Mouse (Mus musculus): ENCODE results near the gene Dmrta2. TPM values are rescaled to one million over a fixed set of nuclear protein-coding genes. Genes with fewer than 3 reads are reported as not detected.

Dmrta2 gene
- polyA plus RNA-seq, 1 experiment = 0.13 TPM

- no peak for DNase-seq
- no peak overlapping the region for H3K27ac ChIP-seq (ENCODE audit: insufficient read depth, low read depth, low read length)
- TF ChIP-seq CTCF (conservative IDR thresholded peaks at IDR 0.05; ENCODE audit: insufficient read depth, insufficient read length, low read depth, low read length) = no peak
- no peak for TF ChIP-seq POLR2A (IDR thresholded peaks at IDR 0.05; ENCODE audit: low read depth, low read length)
- H3K27me3 ChIP-seq (replicated peaks; ENCODE audit: control insufficient read depth, insufficient read depth, low read length) = peaks cover 11% of the 10 kb centered on the region
- WGBS = 3% methylated on average over 33 of the region's 33 CpGs
- no peaks in the 10 kb centered on the region for H3K4me1 ChIP-seq (ENCODE audit: control insufficient read depth, insufficient read depth, low read length)
- H3K36me3 ChIP-seq (ENCODE audit: control insufficient read depth, insufficient read depth, low read length) = no peaks in the 10 kb centered on the region
- H3K4me3 ChIP-seq (ENCODE audit: insufficient read depth, low read depth, low read length) = no peak overlapping the region
Measured at GRCm38 (mm10) chr4:109974655-109975380, 3.0 kb upstream of the Dmrta2 start.

GRCm38 (mm10) chr4:109975381-109976240, 2.2 kb upstream of the Dmrta2 start:
- Histone ChIP-seq H3K27ac (ENCODE audit: insufficient read depth, low read depth, low read length) (no peak overlapping the region), H3K4me1 (ENCODE audit: control insufficient read depth, insufficient read depth, low read length) (no peaks in the 10 kb centered on the region), H3K36me3 (ENCODE audit: control insufficient read depth, insufficient read depth, low read length) (no peaks in the 10 kb centered on the region), H3K27me3 (replicated peaks; ENCODE audit: control insufficient read depth, insufficient read depth, low read length) (peaks cover 16% of the 10 kb centered on the region), H3K4me3 (ENCODE audit: insufficient read depth, low read depth, low read length) (no peak overlapping the region)
- TF ChIP-seq CTCF (conservative IDR thresholded peaks at IDR 0.05; ENCODE audit: insufficient read depth, insufficient read length, low read depth, low read length) (no peak), POLR2A (IDR thresholded peaks at IDR 0.05; ENCODE audit: low read depth, low read length) (no peak)
- 13% methylated on average over 25 of the region's 25 CpGs for WGBS
- no peak for DNase-seq

- Histone ChIP-seq H3K27me3 (replicated peaks; ENCODE audit: control insufficient read depth, insufficient read depth, low read length) (peaks cover 20% of the 10 kb centered on the region), H3K27ac (ENCODE audit: insufficient read depth, low read depth, low read length) (no peak overlapping the region), H3K4me3 (ENCODE audit: insufficient read depth, low read depth, low read length) (no peak overlapping the region), H3K4me1 (ENCODE audit: control insufficient read depth, insufficient read depth, low read length) (no peaks in the 10 kb centered on the region), H3K36me3 (ENCODE audit: control insufficient read depth, insufficient read depth, low read length) (no peaks in the 10 kb centered on the region)
- DNase-seq = no peak
- 8% methylated on average over 34 of the region's 34 CpGs for WGBS
- TF ChIP-seq POLR2A (IDR thresholded peaks at IDR 0.05; ENCODE audit: low read depth, low read length) (no peak), CTCF (conservative IDR thresholded peaks at IDR 0.05; ENCODE audit: insufficient read depth, insufficient read length, low read depth, low read length) (no peak)
Measured at GRCm38 (mm10) chr4:109976273-109977147, 1.3 kb upstream of the Dmrta2 start.

- H3K4me3 ChIP-seq (ENCODE audit: insufficient read depth, low read depth, low read length) = no peak overlapping the region
- no peaks in the 10 kb centered on the region for H3K4me1 ChIP-seq (ENCODE audit: control insufficient read depth, insufficient read depth, low read length)
Measured at GRCm38 (mm10) chr4:109978068-109978857, 410 bp downstream of the Dmrta2 start.

GRCm38 (mm10) chr4:109978858-109979340, 1.0 kb downstream of the Dmrta2 start:
- Histone ChIP-seq H3K4me1 (ENCODE audit: control insufficient read depth, insufficient read depth, low read length) (no peaks in the 10 kb centered on the region), H3K27ac (ENCODE audit: insufficient read depth, low read depth, low read length) (no peak overlapping the region), H3K36me3 (ENCODE audit: control insufficient read depth, insufficient read depth, low read length) (no peaks in the 10 kb centered on the region), H3K4me3 (ENCODE audit: insufficient read depth, low read depth, low read length) (no peak overlapping the region), H3K27me3 (replicated peaks; ENCODE audit: control insufficient read depth, insufficient read depth, low read length) (peaks cover 32% of the 10 kb centered on the region)
- TF ChIP-seq POLR2A (IDR thresholded peaks at IDR 0.05; ENCODE audit: low read depth, low read length) = no peak
- TF ChIP-seq CTCF (conservative IDR thresholded peaks at IDR 0.05; ENCODE audit: insufficient read depth, insufficient read length, low read depth, low read length) = no peak
- DNase-seq = no peak
- 12% methylated on average over 9 of the region's 9 CpGs for WGBS

More at GRCm38 (mm10) chr4:109978068-109978857, 410 bp downstream of the Dmrta2 start:
- Histone ChIP-seq H3K36me3 (ENCODE audit: control insufficient read depth, insufficient read depth, low read length) (no peaks in the 10 kb centered on the region), H3K27me3 (replicated peaks; ENCODE audit: control insufficient read depth, insufficient read depth, low read length) (peaks cover 31% of the 10 kb centered on the region), H3K27ac (ENCODE audit: insufficient read depth, low read depth, low read length) (no peak overlapping the region)
- TF ChIP-seq POLR2A (IDR thresholded peaks at IDR 0.05; ENCODE audit: low read depth, low read length) (no peak), CTCF (conservative IDR thresholded peaks at IDR 0.05; ENCODE audit: insufficient read depth, insufficient read length, low read depth, low read length) (no peak)
- no peak for DNase-seq
- 3% methylated on average over 56 of the region's 56 CpGs for WGBS

All from kidney, adult 2 months (tissue).